In the genomic region with DNA sequence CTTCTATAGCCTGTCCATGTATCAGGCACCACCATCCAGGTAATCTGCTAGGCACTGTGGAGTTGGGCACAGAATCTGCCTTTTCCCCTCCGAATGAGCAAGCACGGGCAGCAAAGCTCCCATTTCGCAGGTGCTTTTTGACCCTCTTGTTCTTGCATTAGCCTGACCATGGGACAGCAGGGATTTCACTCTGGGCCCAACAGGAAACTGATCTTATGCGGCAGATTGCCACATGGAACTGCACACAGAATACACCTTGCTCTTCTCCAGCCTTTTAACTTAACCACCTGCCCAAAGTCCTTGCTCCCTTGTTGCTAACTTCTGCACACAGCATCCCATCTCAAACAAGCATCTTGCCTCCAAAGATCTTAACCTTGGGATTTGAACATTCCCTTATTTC, we compare ENCODE assay signal across 35 mouse cellular contexts. TPM values are rescaled to one million over a fixed set of nuclear protein-coding genes. Genes with fewer than 3 reads are reported as not detected.
"Had no signal": no experiment of that assay in that cellular context is flagged by ENCODE, and none has a peak within 500 bp of the region (broad histone marks: within the 10 kb centered on the region; RNA-seq: fewer than 3 reads in every experiment).

No protein-coding gene starts in this region.

- H3K9me3 ChIP-seq: limb, embryonic 10.5 days; limb, embryonic 12.5 days; limb, embryonic 13.5 days; limb, embryonic 15.5 days; liver, embryonic 12.5 days; liver, embryonic 13.5 days; liver, embryonic 15.5 days; lung, embryonic 15.5 days; megakaryocyte, embryonic 14.5 days; midbrain, embryonic 12.5 days; midbrain, embryonic 13.5 days; midbrain, embryonic 15.5 days; neural tube, embryonic 12.5 days had no signal

- H3K4me3 ChIP-seq: left cerebral cortex, adult 2 months; limb, embryonic 10.5 days; limb, embryonic 12.5 days; limb, embryonic 13.5 days; limb, embryonic 15.5 days; liver, embryonic 12.5 days; liver, embryonic 13.5 days; liver, embryonic 15.5 days; lung, embryonic 15.5 days; megakaryocyte, embryonic 14.5 days; midbrain, embryonic 12.5 days; midbrain, embryonic 13.5 days; midbrain, embryonic 15.5 days; myocyte; neural tube, embryonic 12.5 days had no signal

- H3K27ac ChIP-seq: left cerebral cortex, adult 2 months; limb, embryonic 10.5 days; limb, embryonic 12.5 days; limb, embryonic 13.5 days; limb, embryonic 15.5 days; liver, embryonic 12.5 days; liver, embryonic 13.5 days; liver, embryonic 14.5 days; liver, embryonic 15.5 days; lung, embryonic 15.5 days; macrophage; midbrain, embryonic 12.5 days; midbrain, embryonic 13.5 days; midbrain, embryonic 15.5 days; neural tube, embryonic 12.5 days had no signal

- H3K27me3 ChIP-seq: limb, embryonic 15.5 days; lung, embryonic 15.5 days; midbrain, embryonic 15.5 days; neural tube, embryonic 12.5 days had no signal

- H3K36me3 ChIP-seq: limb, embryonic 10.5 days; limb, embryonic 12.5 days; limb, embryonic 13.5 days; limb, embryonic 15.5 days; liver, embryonic 12.5 days; liver, embryonic 13.5 days; liver, embryonic 15.5 days; lung, embryonic 15.5 days; midbrain, embryonic 12.5 days; midbrain, embryonic 13.5 days; midbrain, embryonic 15.5 days; neural tube, embryonic 12.5 days had no signal

- H3K9ac ChIP-seq: limb, embryonic 12.5 days; limb, embryonic 13.5 days; limb, embryonic 15.5 days; liver, embryonic 12.5 days; liver, embryonic 13.5 days; liver, embryonic 14.5 days; liver, embryonic 15.5 days; liver, postnatal 0 days; lung, embryonic 14.5 days; lung, embryonic 15.5 days; midbrain, embryonic 12.5 days; midbrain, embryonic 13.5 days; midbrain, embryonic 15.5 days; neural tube, embryonic 12.5 days had no signal

- DNase-seq: left cerebral cortex, postnatal 4 days; liver; liver, embryonic 13.5 days; liver, postnatal 0 days; lung, adult 18-20 months; lung, adult 2 months; lung, embryonic 14.5 days; lung, postnatal 10 days; lung, postnatal 14 days; lung, postnatal 36 days; lung, postnatal 4 days; midbrain, embryonic 14.5 days had no signal

- H3K4me2 ChIP-seq: limb, embryonic 12.5 days; limb, embryonic 13.5 days; limb, embryonic 15.5 days; liver, embryonic 11.5 days; liver, embryonic 12.5 days; liver, embryonic 13.5 days; liver, embryonic 15.5 days; lung, embryonic 14.5 days; lung, embryonic 15.5 days; midbrain, embryonic 12.5 days; midbrain, embryonic 13.5 days; midbrain, embryonic 15.5 days; neural tube, embryonic 12.5 days had no signal

- H3K4me1 ChIP-seq: liver, embryonic 12.5 days; liver, embryonic 13.5 days; liver, embryonic 15.5 days; lung, embryonic 15.5 days; megakaryocyte, embryonic 14.5 days; midbrain, embryonic 12.5 days; midbrain, embryonic 13.5 days; midbrain, embryonic 15.5 days; neural tube, embryonic 12.5 days had no signal

- ATAC-seq: liver, embryonic 12.5 days; liver, postnatal 0 days; lung, postnatal 0 days; midbrain, embryonic 13.5 days; midbrain, embryonic 15.5 days; midbrain, embryonic 16.5 days had no signal

RNA-seq across cellular contexts. Expression of gene Fgf8, which starts 55.7 kb away (rescaled TPM):
- polyA plus RNA-seq: liver, adult 2 months; liver, embryonic 12.5 days; liver, embryonic 13.5 days; liver, embryonic 15.5 days; liver, embryonic 16.5 days; liver, postnatal 0 days; lung, adult 2 months; lung, embryonic 14.5 days; lung, embryonic 15.5 days; lung, embryonic 16.5 days; lung, postnatal 0 days; macrophage; midbrain, postnatal 0 days; myocyte; neural tube, embryonic 12.5 days had no signal
